Mouse (Mus musculus) stomach, embryonic 15.5 days (tissue): Measurements from ENCODE around the gene Brip1. TPM values are rescaled to one million over a fixed set of nuclear protein-coding genes. Genes with fewer than 3 reads are reported as not detected.
A peak's percentile ranks its signal among the peaks of the same experiment; 100 is the strongest.
"Not testable (repeated sequence)": the region's sequence is repeated elsewhere in the genome, so short reads cannot be mapped to it uniquely, and the experiment has no call there.

Source experiments
- ATAC-seq: fragments of 200-750 bp; cut with Nextera tagmentation; 2 replicates; pipeline ENCODE4 v1.8.0; 2017; ENCODE audit warnings: low read depth, moderate number of reproducible peaks, moderate TSS enrichment; ENCODE audit not compliant: insufficient read depth, low FRiP score
- H3K27ac ChIP-seq: fragments of 300-500 bp; sonication (generic); 2 replicates; pipeline ENCODE4 v1.5.1; 2015; ENCODE audit warnings: mild to moderate bottlenecking, inconsistent platforms
- H3K27me3 ChIP-seq: fragments of 300-500 bp; sonication (generic); replicated peaks from 2 replicates; pipeline ENCODE4 v1.6.1; 2015; ENCODE audit warnings: inconsistent platforms
- H3K36me3 ChIP-seq: fragments of 300-500 bp; sonication (generic); 2 replicates; pipeline ENCODE4 v1.6.1; 2015; ENCODE audit warnings: inconsistent platforms
- H3K4me1 ChIP-seq: fragments of 300-500 bp; sonication (generic); 2 replicates; pipeline ENCODE4 v1.6.1; 2015; ENCODE audit warnings: inconsistent platforms
- H3K4me2 ChIP-seq: fragments of 300-500 bp; sonication (generic); 2 replicates; pipeline ENCODE4 v1.6.1; 2015; ENCODE audit warnings: mild to moderate bottlenecking, inconsistent platforms
- H3K4me3 ChIP-seq: fragments of 300-500 bp; sonication (generic); replicated peaks from 2 replicates; pipeline ENCODE4 v1.5.1; 2015; ENCODE audit warnings: inconsistent platforms
- H3K9ac ChIP-seq: fragments of 300-500 bp; sonication (generic); 2 replicates; pipeline ENCODE4 v1.6.1; 2015; ENCODE audit warnings: inconsistent platforms
- H3K9me3 ChIP-seq: fragments of 300-500 bp; sonication (generic); 2 replicates; pipeline ENCODE4 v1.6.1; 2016; ENCODE audit warnings: inconsistent platforms
- WGBS: fragments of 180-500 bp; shearing (Covaris S2); methylation state at CpG from one replicate; pipeline ENCODE4 v1.1.7; 2015; 5-methylcytosine and 5-hydroxymethylcytosine counted together
- polyA plus RNA-seq: library from polyadenylated mRNA; unstranded; fragments of >200 nt; fragmentation: Nextera tagmentation; extraction: Ambion mirVana; gene quantifications from 2 replicates; pipeline ENCODE4 v1.2.1, GENCODE M21; 2015

Gene Brip1
- polyA plus RNA-seq, 1 experiment from 2014 or later: 10.7 TPM

GRCm38 (mm10) chr11:86199733-86200132 lies 1.3 kb downstream of the Brip1 start:
- H3K9me3 ChIP-seq: no peaks in the 10 kb centered on the region
- H3K4me1 ChIP-seq: no peaks in the 10 kb centered on the region; the same call in 1 of the 2 replicates
- no peak overlapping the region for H3K9ac ChIP-seq
- H3K27me3 ChIP-seq: no peaks in the 10 kb centered on the region
- ATAC-seq: no peak
- H3K4me2 ChIP-seq: peak overlapping the region; percentile 70
- H3K27ac ChIP-seq: no peak overlapping the region
- peaks cover 21% of the 10 kb centered on the region for H3K36me3 ChIP-seq
- H3K4me3 ChIP-seq: no peak overlapping the region
- 43% methylated on average over 4 of the region's 4 CpGs for WGBS

- not testable (repeated sequence) for H3K4me3 ChIP-seq, H3K27me3 ChIP-seq, H3K9ac ChIP-seq, H3K27ac ChIP-seq, ATAC-seq, H3K4me2 ChIP-seq, H3K36me3 ChIP-seq, H3K4me1 ChIP-seq, H3K9me3 ChIP-seq
- WGBS: 89% methylated on average over 7 of the region's 7 CpGs
These were observed 15.8 kb downstream of the Brip1 start for GRCm38 (mm10) chr11:86185224-86185623.

DNA sequence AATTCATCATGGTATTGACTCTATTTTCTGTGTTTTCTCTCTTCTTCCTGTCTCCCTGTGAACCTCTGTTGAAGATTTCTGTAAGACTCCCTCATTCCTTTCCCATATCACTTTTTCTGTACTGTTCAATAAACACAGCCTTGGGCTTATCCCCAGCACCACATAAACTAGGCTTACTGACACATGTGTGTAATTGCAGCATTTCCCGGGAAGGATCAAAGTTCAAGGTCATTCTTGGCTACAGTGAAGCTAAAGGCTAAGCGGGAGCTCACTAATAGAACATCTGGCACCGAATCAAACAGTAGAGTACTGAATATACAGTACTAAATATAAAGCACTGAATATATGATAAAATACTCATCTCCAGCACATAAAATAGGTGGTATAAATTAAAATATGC lies 25.2 kb downstream of the Brip1 start:
- Histone ChIP-seq H3K36me3 (no peaks in the 10 kb centered on the region), H3K9ac (no peak overlapping the region), H3K27me3 (no peaks in the 10 kb centered on the region), H3K4me1 (no peaks in the 10 kb centered on the region), H3K27ac (no peak overlapping the region), H3K4me3 (no peak overlapping the region), H3K9me3 (no peaks in the 10 kb centered on the region), H3K4me2 (no peak overlapping the region)
- ATAC-seq: no peak
- 46% methylated on average over 3 of the region's 3 CpGs for WGBS

GRCm38 (mm10) chr11:86174173-86174572 lies 26.8 kb downstream of the Brip1 start:
- 52% methylated on average over 2 of the region's 2 CpGs for WGBS
- Histone ChIP-seq H3K27me3 (no peaks in the 10 kb centered on the region), H3K9ac (no peak overlapping the region), H3K9me3 (no peaks in the 10 kb centered on the region), H3K4me2 (no peak overlapping the region), H3K27ac (no peak overlapping the region), H3K4me3 (no peak overlapping the region), H3K36me3 (no peaks in the 10 kb centered on the region), H3K4me1 (no peaks in the 10 kb centered on the region)
- ATAC-seq: no peak

- Histone ChIP-seq H3K27ac (no peak overlapping the region), H3K9me3 (no peaks in the 10 kb centered on the region), H3K4me1 (no peaks in the 10 kb centered on the region), H3K4me3 (no peak overlapping the region), H3K4me2 (no peak overlapping the region), H3K27me3 (no peaks in the 10 kb centered on the region), H3K36me3 (no peaks in the 10 kb centered on the region), H3K9ac (no peak overlapping the region)
- WGBS: 77% methylated on average over 2 of the region's 2 CpGs
- no peak for ATAC-seq
These were observed 30.2 kb downstream of the Brip1 start for GRCm38 (mm10) chr11:86170743-86171142.

DNA sequence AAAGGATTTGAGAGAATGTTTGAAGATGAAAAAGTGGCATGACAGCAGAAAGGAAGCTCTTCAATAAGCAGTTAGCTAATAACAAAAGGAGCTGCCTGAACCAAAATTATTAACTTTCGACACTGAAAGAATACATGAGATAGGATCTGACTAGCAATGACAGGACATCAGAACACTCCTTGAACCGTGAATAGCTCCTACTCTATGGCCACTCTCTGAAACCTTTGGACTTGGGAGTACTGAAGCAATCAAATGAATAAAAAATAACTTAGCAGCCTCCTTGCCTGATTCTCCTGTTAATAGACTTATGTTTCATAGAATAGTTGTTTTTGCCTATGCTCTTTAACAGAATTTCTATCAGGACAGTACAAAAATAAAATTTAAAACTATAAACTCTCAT lies 40.7 kb downstream of the Brip1 start:
- WGBS: 67% methylated on average over 2 of the region's 2 CpGs

DNA sequence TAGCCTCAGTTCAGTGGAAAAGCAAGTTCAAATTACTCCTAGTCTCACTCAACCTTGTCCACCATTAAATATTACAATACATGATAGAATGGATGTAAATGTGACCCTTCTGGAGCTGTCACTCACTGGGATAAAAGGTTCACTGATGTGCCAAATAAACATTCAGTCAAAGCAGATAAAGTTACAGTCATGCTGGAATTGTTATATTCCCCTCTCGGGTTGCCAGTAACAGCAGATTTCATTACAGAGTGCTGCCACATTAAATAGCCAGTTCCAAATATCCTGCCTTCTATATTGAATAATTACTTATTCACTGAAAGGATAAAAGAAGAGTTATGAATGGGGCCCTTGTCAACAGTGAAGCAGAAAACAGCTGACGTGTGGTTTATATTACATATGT lies 42.0 kb downstream of the Brip1 start:
- no peak overlapping the region for H3K9ac ChIP-seq
- no peak overlapping the region for H3K27ac ChIP-seq
- 0 out of 2 replicates have a peak, but pooled peaks cover 3% of the 10 kb centered on the region for H3K36me3 ChIP-seq
- no peaks in the 10 kb centered on the region for H3K27me3 ChIP-seq
- H3K4me3 ChIP-seq: no peak overlapping the region
- WGBS: 32% methylated on average over 2 of the region's 2 CpGs
- no peak overlapping the region for H3K4me2 ChIP-seq
- H3K9me3 ChIP-seq: no peaks in the 10 kb centered on the region
- ATAC-seq: no peak
- no peaks in the 10 kb centered on the region for H3K4me1 ChIP-seq

More for the DNA sequence above, 40.7 kb downstream of the Brip1 start:
- Histone ChIP-seq H3K4me1 (no peaks in the 10 kb centered on the region), H3K9me3 (no peaks in the 10 kb centered on the region), H3K4me2 (no peak overlapping the region), H3K9ac (no peak overlapping the region), H3K27me3 (no peaks in the 10 kb centered on the region), H3K27ac (no peak overlapping the region), H3K36me3 (0 out of 2 replicates have a peak, but pooled peaks cover 3% of the 10 kb centered on the region), H3K4me3 (no peak overlapping the region)
- no peak for ATAC-seq

- Histone ChIP-seq H3K4me2 (no peak overlapping the region), H3K9me3 (no peaks in the 10 kb centered on the region), H3K9ac (no peak overlapping the region), H3K4me3 (no peak overlapping the region), H3K4me1 (no peaks in the 10 kb centered on the region), H3K36me3 (no peaks in the 10 kb centered on the region), H3K27ac (no peak overlapping the region), H3K27me3 (no peaks in the 10 kb centered on the region)
- 71% methylated on average over 5 of the region's 5 CpGs for WGBS
- ATAC-seq: no peak
These were observed 45.4 kb downstream of the Brip1 start for GRCm38 (mm10) chr11:86155638-86156037.

DNA sequence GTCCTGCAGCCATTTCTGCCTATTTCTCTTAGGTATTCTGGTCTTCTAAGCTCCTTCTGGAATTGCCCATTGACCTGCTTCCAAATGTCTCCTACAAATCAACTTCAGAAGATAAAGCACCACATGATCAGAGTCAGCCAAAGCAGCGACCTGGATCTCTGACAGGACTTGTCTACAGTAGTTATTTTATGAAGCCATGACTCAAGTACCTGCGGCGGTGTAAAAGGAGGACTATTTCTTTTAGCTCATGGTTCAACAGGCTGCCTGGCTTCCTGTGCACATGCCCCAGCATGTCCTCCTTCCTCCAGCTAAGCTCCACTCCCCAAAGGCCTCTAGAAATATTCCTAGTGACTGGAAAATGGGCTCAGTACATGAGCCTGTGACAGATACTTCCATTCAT lies 69.7 kb downstream of the Brip1 start:
- Histone ChIP-seq H3K4me1 (no peaks in the 10 kb centered on the region), H3K27ac (no peak overlapping the region), H3K9me3 (no peaks in the 10 kb centered on the region), H3K4me2 (no peak overlapping the region), H3K36me3 (no peaks in the 10 kb centered on the region), H3K27me3 (no peaks in the 10 kb centered on the region), H3K9ac (no peak overlapping the region), H3K4me3 (no peak overlapping the region)
- WGBS: 78% methylated on average over 3 of the region's 3 CpGs
- ATAC-seq: no peak

GRCm38 (mm10) chr11:86117078-86117869 lies 83.7 kb downstream of the Brip1 start:
- 81% methylated on average over 7 of the region's 7 CpGs for WGBS
- H3K9me3 ChIP-seq: no peaks in the 10 kb centered on the region
- no peak for ATAC-seq
- no peak overlapping the region for H3K4me2 ChIP-seq
- no peak overlapping the region for H3K9ac ChIP-seq
- no peak overlapping the region for H3K4me3 ChIP-seq
- H3K4me1 ChIP-seq: no peaks in the 10 kb centered on the region
- H3K27ac ChIP-seq: no peak overlapping the region
- no peaks in the 10 kb centered on the region for H3K27me3 ChIP-seq
- no peaks in the 10 kb centered on the region for H3K36me3 ChIP-seq

DNA sequence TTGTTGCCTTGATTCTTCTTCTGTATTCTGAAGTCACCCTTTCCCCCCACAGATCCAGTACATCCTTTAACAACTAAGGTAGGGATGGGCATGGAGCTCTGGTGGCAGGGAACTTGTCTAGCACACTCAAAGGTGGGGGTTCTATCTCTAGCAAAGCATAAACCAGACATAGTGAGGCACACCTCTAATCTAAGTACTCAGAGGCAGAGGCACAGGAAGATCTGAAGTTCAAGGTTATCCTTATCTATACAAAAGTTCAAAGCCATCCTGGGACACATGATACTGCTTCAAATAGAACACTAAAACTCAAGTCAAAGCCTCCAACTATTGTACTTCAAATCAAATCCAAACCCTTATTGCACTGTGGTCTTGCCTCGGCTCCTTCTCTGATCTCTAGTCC lies 85.0 kb downstream of the Brip1 start:
- 95% methylated on average over 1 of the region's 1 CpGs for WGBS
- H3K4me1 ChIP-seq: no peaks in the 10 kb centered on the region
- no peaks in the 10 kb centered on the region for H3K9me3 ChIP-seq
- H3K4me2 ChIP-seq: no peak overlapping the region
- no peaks in the 10 kb centered on the region for H3K27me3 ChIP-seq
- no peak overlapping the region for H3K4me3 ChIP-seq
- no peaks in the 10 kb centered on the region for H3K36me3 ChIP-seq
- H3K9ac ChIP-seq: no peak overlapping the region
- no peak for ATAC-seq
- no peak overlapping the region for H3K27ac ChIP-seq

DNA sequence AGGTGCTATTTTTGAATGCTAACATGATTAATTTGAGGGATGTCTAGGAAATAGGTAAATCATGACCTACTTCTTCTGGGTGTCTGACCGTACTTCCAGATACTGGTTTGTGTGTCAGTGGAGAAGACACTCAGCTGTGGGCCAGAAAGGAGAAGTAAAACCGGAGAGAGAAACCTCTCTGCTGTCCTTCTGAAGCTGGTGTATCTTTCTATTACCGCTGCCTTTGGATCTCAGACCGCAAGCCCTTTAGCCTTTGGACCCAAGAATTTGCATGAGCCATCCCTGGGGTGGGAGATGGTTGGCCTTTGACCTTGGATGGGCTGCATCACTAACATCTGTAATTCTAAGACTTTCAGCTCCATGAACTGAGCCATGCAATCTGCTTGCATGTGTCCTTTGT lies 93.7 kb downstream of the Brip1 start:
- Histone ChIP-seq H3K36me3 (no peaks in the 10 kb centered on the region), H3K4me1 (no peaks in the 10 kb centered on the region), H3K4me3 (no peak overlapping the region), H3K9me3 (no peaks in the 10 kb centered on the region), H3K27me3 (no peaks in the 10 kb centered on the region), H3K27ac (no peak overlapping the region), H3K4me2 (no peak overlapping the region), H3K9ac (no peak overlapping the region)
- WGBS: 86% methylated on average over 4 of the region's 4 CpGs
- no peak for ATAC-seq

GRCm38 (mm10) chr11:86106596-86106995 lies 94.4 kb downstream of the Brip1 start:
- no peaks in the 10 kb centered on the region for H3K36me3 ChIP-seq
- no peak overlapping the region for H3K4me2 ChIP-seq
- H3K27me3 ChIP-seq: no peaks in the 10 kb centered on the region
- H3K27ac ChIP-seq: no peak overlapping the region
- no peaks in the 10 kb centered on the region for H3K9me3 ChIP-seq
- H3K4me3 ChIP-seq: no peak overlapping the region
- no peak for ATAC-seq
- H3K4me1 ChIP-seq: no peaks in the 10 kb centered on the region
- H3K9ac ChIP-seq: no peak overlapping the region
